Mouse (Mus musculus) adrenal gland, postnatal 36 days (tissue): ENCODE results near the gene Olfr1228. TPM values are rescaled to one million over a fixed set of nuclear protein-coding genes. Genes with fewer than 3 reads are reported as not detected.

Experiments used
- DNase-seq, 2 experiments: peaks; one replicate each; pipeline ENCODE4 v3.0.0; 2021; ENCODE audit warnings: mixed read lengths in 1 of 2
- long read RNA-seq, 2 experiments: library from polyadenylated mRNA; stranded (forward); transcript quantifications; one replicate each; pipeline ENCODE4 v2.0.0; 2021; ENCODE audit warnings: borderline sequencing depth in 2 of 2
- total RNA-seq, 2 experiments: library from RNA; stranded (reverse); gene quantifications; 2 replicates each; pipeline ENCODE4 v1.2.3; 2021

The Olfr1228 gene
- total RNA-seq, result not detected
- long read RNA-seq, experiment 1, result 0 reads
- long read RNA-seq, experiment 2, result 0 reads

DNA sequence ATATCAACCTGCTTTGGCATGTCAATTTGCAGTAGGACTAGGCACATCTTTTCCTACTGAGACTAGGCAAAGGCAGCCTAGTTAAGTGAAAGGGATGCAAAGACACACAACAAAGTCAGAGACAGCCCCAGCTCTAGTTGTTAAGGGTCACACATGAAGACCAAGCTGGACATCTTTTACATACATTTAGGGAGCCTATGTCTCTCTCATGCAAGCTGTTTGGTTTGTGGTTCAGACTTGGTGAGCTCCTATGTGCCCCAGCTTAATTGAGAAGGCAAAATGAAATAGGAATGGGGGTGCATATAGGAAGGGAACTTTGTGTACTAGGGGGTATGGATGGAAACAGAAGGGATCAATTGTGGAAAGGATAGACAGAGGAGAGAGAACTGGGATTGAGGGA lies at the start of gene Olfr1228:
Olfr1228 (minus strand) TSS at position 101 of the 400 bp plus-strand sequence.
- DNase-seq, result no peak

DNA sequence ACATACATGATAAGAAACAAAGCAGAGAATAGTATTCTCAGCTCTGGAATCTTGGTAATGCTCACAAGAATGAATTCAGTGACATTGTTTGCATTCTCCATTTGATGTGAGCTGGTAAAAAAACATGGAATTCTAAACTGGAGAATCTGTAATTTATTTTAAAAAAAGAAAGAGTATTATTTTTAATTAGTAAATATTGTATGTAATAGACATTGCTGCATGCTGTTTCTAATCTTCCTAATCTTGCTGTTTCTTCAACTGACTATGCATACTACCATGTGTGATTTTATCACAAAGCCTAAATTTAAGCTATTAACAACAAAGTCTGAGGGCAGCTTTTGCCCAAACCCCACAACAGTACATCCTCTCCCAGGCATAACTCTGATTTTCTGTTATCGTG lies 43.3 kb upstream of the Olfr1228 start, which contains the start of gene Olfr1230:
Olfr1230 (minus strand) TSS at position 101 of the 400 bp plus-strand sequence.
- DNase-seq, result no peak

DNA sequence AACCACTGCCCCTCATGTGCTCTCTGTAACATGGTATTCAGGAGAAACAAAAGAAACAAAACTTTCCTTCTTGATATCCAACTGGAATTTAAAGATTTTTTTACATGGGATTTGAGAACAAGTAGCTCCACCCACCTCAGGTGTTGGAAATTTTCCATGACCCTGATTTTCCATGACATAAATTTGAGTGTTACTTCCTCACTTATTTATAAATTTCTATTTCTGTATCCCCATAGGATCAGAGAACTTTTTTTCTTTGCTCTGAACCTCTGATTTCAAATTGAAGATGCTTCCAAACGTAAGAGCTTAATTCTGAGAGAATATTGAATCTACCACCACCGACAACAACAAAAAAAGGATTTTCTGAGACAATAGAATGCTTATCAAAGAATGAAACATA lies 34.1 kb upstream of the Olfr1228 start, which contains the start of gene Olfr1229:
Olfr1229 (minus strand) TSS at position 101 of the 400 bp plus-strand sequence.
- no peak for DNase-seq

DNA sequence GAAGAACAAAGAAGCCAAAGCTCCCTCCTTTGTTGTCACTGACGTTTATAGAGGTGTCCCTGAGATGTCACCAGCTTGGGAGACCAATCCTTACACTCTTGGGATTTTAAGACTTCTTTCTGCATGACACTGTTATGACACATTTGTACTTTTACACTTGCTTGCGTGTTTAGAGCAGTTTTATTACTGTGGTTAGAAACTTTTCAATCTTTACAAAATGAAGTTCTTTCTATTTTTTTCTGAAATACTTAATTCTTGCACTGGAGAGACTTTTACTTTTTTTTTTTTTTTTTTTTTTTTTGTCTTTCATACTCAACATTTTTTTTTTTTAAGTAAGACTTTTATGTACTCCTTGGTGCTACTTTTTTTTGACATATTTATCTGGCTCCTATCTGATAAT lies 53.9 kb downstream of the Olfr1228 start, which contains the start of gene Olfr1226:
Olfr1226 (minus strand) TSS at position 101 of the 400 bp plus-strand sequence.
- no peak for DNase-seq

Other genes with a start within 250 kb of the Olfr1228 start
- not detected for gene Olfr1215, start 247.1 kb downstream of the Olfr1228 start, total RNA-seq
- gene Olfr1216, start 235.7 kb downstream of the Olfr1228 start, total RNA-seq, result not detected
- gene Olfr1217, start 222.0 kb downstream of the Olfr1228 start, total RNA-seq, result not detected
- gene Olfr1218, start 192.9 kb downstream of the Olfr1228 start, total RNA-seq, result not detected
- not detected for gene Olfr1219, start 170.5 kb downstream of the Olfr1228 start, total RNA-seq
- not detected for gene Olfr1220, start 147.2 kb downstream of the Olfr1228 start, total RNA-seq
- gene Olfr1221, start 136.8 kb downstream of the Olfr1228 start, total RNA-seq, result not detected
- not detected for gene Olfr1222, start 121.0 kb downstream of the Olfr1228 start, total RNA-seq
- not detected for gene Olfr1223, start 102.5 kb downstream of the Olfr1228 start, total RNA-seq
- gene Olfr1224-ps1, start 90.0 kb downstream of the Olfr1228 start, total RNA-seq, result not detected
- gene Olfr1225, start 79.4 kb downstream of the Olfr1228 start, total RNA-seq, result not detected
- gene Olfr1226, start 54.0 kb downstream of the Olfr1228 start, total RNA-seq, result not detected
- not detected for gene Olfr1229, start 34.0 kb upstream of the Olfr1228 start, total RNA-seq
- not detected for gene Olfr1230, start 43.2 kb upstream of the Olfr1228 start, total RNA-seq
- not detected for gene Olfr1231, start 53.0 kb upstream of the Olfr1228 start, total RNA-seq
- not detected for gene Olfr1232, start 75.6 kb upstream of the Olfr1228 start, total RNA-seq
- gene Olfr1233, start 88.3 kb upstream of the Olfr1228 start, total RNA-seq, result not detected
- not detected for gene Olfr1234, start 110.8 kb upstream of the Olfr1228 start, total RNA-seq
- not detected for gene Olfr1238, start 155.6 kb upstream of the Olfr1228 start, total RNA-seq
- gene Olfr1239, start 166.3 kb upstream of the Olfr1228 start, total RNA-seq, result not detected
- not detected for gene Olfr1240, start 188.9 kb upstream of the Olfr1228 start, total RNA-seq
- not detected for gene Olfr1241, start 233.1 kb upstream of the Olfr1228 start, total RNA-seq
- gene Olfr1242, start 244.3 kb upstream of the Olfr1228 start, total RNA-seq, result not detected